Mouse (Mus musculus) C3H10T1/2 (cell line): Measurements from ENCODE around the gene Gm30191. TPM values are rescaled to one million over a fixed set of nuclear protein-coding genes. Genes with fewer than 3 reads are reported as not detected.

Experiments
- polyA plus RNA-seq, 2 experiments: library from polyadenylated mRNA; unstranded; fragments of >200 nt; fragmentation: generic; extraction: Trizol; gene quantifications; one replicate each; pipeline ENCODE4 v1.2.1; 2012; ENCODE audit warnings: missing spikeins in 2 of 2

The Gm30191 gene
- polyA plus RNA-seq: not detected

DNA sequence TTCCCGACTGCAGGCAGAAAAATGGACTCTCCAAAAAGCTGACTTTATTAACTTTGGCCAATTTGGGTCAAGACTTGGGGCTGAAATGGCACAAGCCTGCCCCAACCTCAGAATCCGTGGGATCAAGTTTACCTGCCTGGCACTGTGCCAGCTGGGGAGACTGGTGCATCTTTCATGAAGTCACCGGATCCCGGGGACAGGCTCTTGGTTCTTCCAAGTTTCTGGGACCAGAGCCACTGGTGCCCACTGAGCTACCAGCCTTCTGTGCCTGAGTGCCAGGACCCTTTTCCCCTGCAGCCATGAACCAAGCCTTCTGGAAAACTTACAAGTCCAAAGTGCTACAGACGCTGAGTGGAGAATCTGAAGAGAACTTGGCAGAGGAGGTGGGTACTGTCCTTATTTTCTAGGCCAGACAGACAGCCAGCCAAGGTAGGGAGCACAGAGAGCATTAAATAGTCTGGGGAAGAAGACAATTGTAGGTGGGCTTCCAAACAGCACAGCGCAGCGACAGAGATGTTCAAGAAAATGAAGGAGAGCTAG, at the start of gene Gm30191:
TSS of gene Gm30191 (plus strand) at position 217 of the 540 bp plus-strand sequence.

GRCm38 (mm10) chr4:134202904-134203303, 43.8 kb upstream of the Gm30191 start, which contains the start of gene Gm7534:
Gm7534 (minus strand) TSS chr4:134203004.

DNA sequence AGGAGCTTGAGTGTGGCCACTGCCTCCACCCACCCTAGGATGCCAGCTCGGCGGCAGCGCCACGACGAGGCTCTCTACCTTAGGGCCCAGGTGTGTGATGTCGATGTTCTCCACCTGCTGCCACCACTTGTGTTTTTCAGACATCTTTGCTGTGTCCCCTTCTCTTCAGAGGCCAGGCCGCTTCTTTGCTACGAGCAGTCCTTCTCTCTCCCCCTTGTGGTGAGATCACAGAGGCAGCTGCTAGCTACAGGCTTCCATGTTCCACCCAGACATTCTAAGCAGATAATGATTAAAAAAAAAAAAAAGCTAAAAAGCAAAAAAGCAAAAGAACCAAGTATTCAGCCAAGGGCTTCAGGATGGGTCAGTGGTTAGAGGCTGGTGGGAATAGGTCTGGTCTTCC, 19.5 kb upstream of the Gm30191 start, which contains the start of gene Catsper4:
TSS of gene Catsper4 (minus strand) at position 190 of the 400 bp plus-strand sequence.

DNA sequence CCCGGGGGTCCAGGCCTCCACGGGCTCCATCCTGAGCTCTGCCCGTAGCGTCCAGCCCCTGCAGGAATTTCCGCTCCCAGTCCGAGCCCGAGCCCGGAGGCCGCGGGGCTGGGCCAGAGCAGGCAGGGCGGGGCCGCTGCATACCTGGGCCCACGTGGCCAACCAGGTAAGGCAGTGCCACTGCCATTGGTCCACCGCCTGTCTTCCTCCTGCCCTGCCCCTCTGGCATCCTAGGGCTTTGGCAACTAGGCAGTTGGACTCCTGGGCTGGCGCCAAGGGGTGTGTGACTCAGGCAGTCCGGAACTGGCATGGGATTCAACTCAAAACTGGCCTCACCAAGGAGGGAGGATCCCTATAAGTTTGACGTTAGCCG, 8.5 kb upstream of the Gm30191 start, which contains the start of gene Cnksr1:
TSS of gene Cnksr1 (minus strand) at position 121 of the 373 bp plus-strand sequence.

DNA sequence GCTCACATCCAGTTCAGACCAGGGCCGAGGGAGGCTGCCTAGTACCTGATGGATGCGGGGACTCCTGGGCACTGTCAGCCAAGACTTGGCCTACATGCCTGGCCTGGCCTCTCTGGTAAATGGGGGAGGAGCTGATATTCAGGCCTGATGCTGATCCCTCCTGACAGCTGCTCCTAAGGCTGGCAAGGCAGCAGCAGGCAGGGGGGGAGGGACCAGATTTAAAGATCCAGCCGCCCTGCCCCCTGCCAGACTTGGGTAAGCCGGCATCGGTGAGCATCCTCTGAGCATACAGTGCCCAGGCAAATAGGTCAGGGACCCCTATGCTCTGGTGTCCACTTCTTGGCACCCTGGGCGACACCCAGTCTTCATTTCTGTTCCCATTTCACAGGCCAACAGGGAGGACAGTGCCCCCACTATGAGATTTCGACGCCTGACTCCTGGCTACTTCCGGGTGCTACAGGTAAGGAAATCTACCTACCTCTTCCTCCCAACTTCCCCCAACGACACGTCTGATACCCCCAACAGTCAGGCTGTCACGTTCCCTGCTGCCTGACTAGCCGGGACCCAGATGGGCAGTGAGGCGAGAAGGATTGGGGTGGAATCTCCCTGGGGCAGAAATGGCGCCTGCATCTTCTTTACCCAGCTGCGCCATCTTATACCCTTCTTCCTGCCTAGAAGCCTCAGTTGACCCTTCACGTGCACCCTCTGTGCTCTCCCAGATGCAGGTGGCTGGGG, 3.1 kb upstream of the Gm30191 start, which contains the start of gene E130218I03Rik:
TSS of gene E130218I03Rik (plus strand) at position 147 of the 735 bp plus-strand sequence.

DNA sequence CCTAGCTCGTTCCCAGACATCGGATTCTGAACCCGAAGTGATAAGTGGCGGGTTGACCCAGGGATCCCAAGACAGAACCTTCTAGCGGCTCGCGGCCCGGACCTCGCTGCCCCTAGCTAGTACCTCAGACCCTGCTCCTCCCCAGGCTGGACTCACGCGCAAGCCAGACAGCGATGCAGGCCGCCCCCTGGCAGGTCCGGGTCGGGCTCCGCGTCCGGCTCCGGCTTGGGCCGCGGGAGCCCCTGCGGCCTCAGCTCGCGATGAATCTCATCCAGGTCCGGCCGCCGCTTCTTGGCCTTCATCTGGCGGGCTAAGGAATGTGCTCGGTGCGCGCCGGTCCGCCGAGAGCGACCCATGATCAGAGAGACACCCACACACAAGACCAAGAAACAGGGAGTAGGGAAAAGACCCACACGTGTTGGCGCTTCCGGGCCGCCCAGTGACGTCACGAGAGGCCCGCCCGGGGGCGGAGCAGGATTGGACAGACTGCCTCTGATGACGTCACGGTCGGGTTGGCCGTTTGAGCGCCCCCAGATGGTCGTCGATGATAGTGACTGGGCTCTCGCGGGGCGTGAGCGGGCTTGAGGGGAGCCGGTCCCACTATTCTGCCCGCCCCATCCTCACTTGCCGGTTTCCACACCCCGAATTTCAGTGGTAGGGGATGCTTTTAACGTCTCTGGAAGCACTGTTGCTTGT, 1.4 kb upstream of the Gm30191 start, which contains the start of gene Zfp593:
TSS of gene Zfp593 (minus strand) at position 445 of the 696 bp plus-strand sequence.

DNA sequence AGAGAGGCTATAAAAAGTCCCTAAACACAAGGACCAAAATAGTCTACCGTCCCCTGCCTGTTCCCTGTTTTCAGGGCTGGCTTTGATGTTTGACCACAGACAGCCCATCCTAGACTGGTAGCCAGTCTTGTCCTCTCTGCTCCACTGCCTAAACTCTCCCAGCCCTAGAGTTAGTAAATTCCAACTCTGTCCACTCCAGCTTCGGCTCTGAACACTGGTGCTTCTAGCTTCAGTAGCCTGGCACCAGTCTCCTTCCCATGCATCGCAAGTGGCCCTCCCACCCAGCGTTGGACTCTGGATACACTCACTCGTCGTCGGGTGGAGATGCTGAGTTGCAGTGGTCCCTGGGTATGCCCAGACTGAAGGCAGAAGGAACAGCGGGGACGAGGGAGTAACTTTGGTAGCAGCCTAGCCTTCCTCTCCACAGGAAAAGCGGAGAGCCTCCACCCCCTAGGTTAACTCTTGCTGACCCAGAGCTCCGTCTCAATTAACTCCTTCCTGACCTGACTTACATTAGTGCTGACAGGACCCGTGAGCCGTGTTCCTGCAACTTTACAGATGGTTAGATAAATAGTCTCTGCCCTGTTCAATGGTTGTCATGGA, 7.1 kb downstream of the Gm30191 start, which contains the start of gene Grrp1:
TSS of gene Grrp1 (minus strand) at position 385 of the 603 bp plus-strand sequence.

GRCm38 (mm10) chr4:134287575-134288025, 40.9 kb downstream of the Gm30191 start, which contains the start of gene Pdik1l:
Pdik1l (minus strand) TSS chr4:134287895.

Other genes with a start within 250 kb of the Gm30191 start
- 10 to 100 TPM; 29.7 to 30.1 TPM for gene Dhdds, start 246.0 kb upstream of the Gm30191 start, polyA plus RNA-seq
- not detected for gene Lin28a, start 228.1 kb upstream of the Gm30191 start, polyA plus RNA-seq
- not detected for gene Zfp683, start 193.1 kb upstream of the Gm30191 start, polyA plus RNA-seq
- not detected for gene Crybg2, start 186.1 kb upstream of the Gm30191 start, polyA plus RNA-seq
- gene Cd52, start 151.9 kb upstream of the Gm30191 start, polyA plus RNA-seq: not detected
- gene Ubxn11, start 144.4 kb upstream of the Gm30191 start, polyA plus RNA-seq: 1 to 10 TPM; 3.0 to 7.1 TPM
- 100 to 1,000 TPM; 390 to 719 TPM for gene Sh3bgrl3, start 118.1 kb upstream of the Gm30191 start, polyA plus RNA-seq
- gene Cep85, start 59.8 kb upstream of the Gm30191 start, polyA plus RNA-seq: 1 to 10 TPM; 1.4 to 6.1 TPM
- not detected for gene Gm7534, start 43.9 kb upstream of the Gm30191 start, polyA plus RNA-seq
- gene Catsper4, start 19.6 kb upstream of the Gm30191 start, polyA plus RNA-seq: not detected
- under 1 TPM; 0.20 to 0.53 TPM for gene Cnksr1, start 8.5 kb upstream of the Gm30191 start, polyA plus RNA-seq
- 10 to 100 TPM in 1 of 2 experiments, under 1 TPM in 1; 0.70 to 21.0 TPM for gene E130218I03Rik, start 3.3 kb upstream of the Gm30191 start, polyA plus RNA-seq
- gene Zfp593, start 1.3 kb upstream of the Gm30191 start, polyA plus RNA-seq: 10 to 100 TPM; 13.5 to 31.5 TPM
- under 1 TPM in 1 of 2 experiments, not detected in 1; 0.11 TPM for gene Grrp1, start 7.2 kb downstream of the Gm30191 start, polyA plus RNA-seq
- gene Pdik1l, start 41.0 kb downstream of the Gm30191 start, polyA plus RNA-seq: 1 to 10 TPM in 1 of 2 experiments, under 1 TPM in 1; 0.23 to 1.9 TPM
- gene Trim63, start 68.2 kb downstream of the Gm30191 start, polyA plus RNA-seq: under 1 TPM in 1 of 2 experiments, not detected in 1; 0.02 TPM
- not detected for gene Slc30a2, start 96.2 kb downstream of the Gm30191 start, polyA plus RNA-seq
- under 1 TPM; 0.04 to 0.12 TPM for gene Extl1, start 136.9 kb downstream of the Gm30191 start, polyA plus RNA-seq
- 10 to 100 TPM in 1 of 2 experiments, 1 to 10 TPM in 1; 2.8 to 18.0 TPM for gene Pafah2, start 149.4 kb downstream of the Gm30191 start, polyA plus RNA-seq
- 100 to 1,000 TPM; 356 to 718 TPM for gene Stmn1, start 221.4 kb downstream of the Gm30191 start, polyA plus RNA-seq
- under 1 TPM; 0.05 to 0.46 TPM for gene Paqr7, start 249.8 kb downstream of the Gm30191 start, polyA plus RNA-seq